ENCODE assay signal across 18 mouse cellular contexts in the genomic region with DNA sequence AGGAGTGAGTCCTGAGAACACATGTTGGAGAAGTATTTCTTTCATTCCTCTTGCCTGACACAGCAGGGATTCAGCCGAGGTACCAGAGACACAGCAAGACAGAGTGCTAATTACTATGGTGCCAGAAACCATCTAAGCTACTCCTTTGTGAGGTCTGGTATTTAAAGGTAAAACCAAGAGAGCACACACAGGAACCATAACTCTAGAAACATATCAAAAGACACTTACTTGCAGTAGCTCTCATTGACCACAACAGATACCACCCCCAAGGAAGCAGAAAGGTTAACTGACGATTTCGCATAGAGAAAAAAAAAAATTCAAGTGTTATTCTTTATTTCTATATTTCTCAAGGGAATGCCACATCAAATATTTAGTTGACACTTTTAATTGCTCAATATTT. TPM values are rescaled to one million over a fixed set of nuclear protein-coding genes. Genes with fewer than 3 reads are reported as not detected.
DNase-seq lines count a peak whose midpoint lies in the region; ATAC-seq lines count a peak whose summit lies in the region.
"Had no signal": no experiment of that assay in that cellular context is flagged by ENCODE, and none has a peak within 500 bp of the region (broad histone marks: within the 10 kb centered on the region; RNA-seq: fewer than 3 reads in every experiment).

No protein-coding gene starts in this region.

- ATAC-seq in activated CD4-positive, CD25-positive, alpha-beta regulatory T cell, adult 4 months = peak; percentile 60
- ATAC-seq: forebrain, embryonic 15.5 days; intestine, embryonic 16.5 days had no signal

- peak; percentile 7 for DNase-seq in thymus, postnatal 25 days
- DNase-seq in thymus, postnatal 4 days = no peak
- DNase-seq in naive thymus-derived CD4-positive, alpha-beta T cell, adult 2 months (ENCODE audit: low read depth) = peak; percentile 52
- no peak for DNase-seq in kidney, postnatal 4 days
- no peak for DNase-seq in gastrocnemius, postnatal 4 days (ENCODE audit: low spot score in 2 of 2)
- DNase-seq: adrenal gland, adult 2 months; adrenal gland, postnatal 25 days; cerebellum, adult 11-12 months; cerebellum, adult 8-10 months; cerebellum, postnatal 10 days; cerebellum, postnatal 36 days; embryo, embryonic 11 days; gastrocnemius, postnatal 10 days; gastrocnemius, postnatal 36 days; heart, adult 11 months had no signal

RNA-seq across cellular contexts. Expression of a gene that starts 27.0 kb away (rescaled TPM):
- polyA plus RNA-seq in activated CD4-positive, CD25-positive, alpha-beta regulatory T cell, adult 4 months (2017; shearing (Covaris generic)) = 100 to 1,000 TPM; 223 to 237 TPM
- 10 to 100 TPM; 29.9 to 40.0 TPM for total RNA-seq in gastrocnemius, postnatal 4 days (2021)

Comparison
In these comparisons a context has a peak if more than half of its experiments do, and no peak if none do; other contexts are left out.
1. DNase-seq: peak in thymus, postnatal 25 days (single experiment) and naive thymus-derived CD4-positive, alpha-beta T cell, adult 2 months (single experiment); none in thymus, postnatal 4 days (single experiment), kidney, postnatal 4 days (0 of 2) and gastrocnemius, postnatal 4 days (0 of 2).